Mouse (Mus musculus) CD4-positive naive resting alpha-beta T cell, adult 57 days (primary cell): ENCODE data around the gene Alox12b. TPM values are rescaled to one million over a fixed set of nuclear protein-coding genes. Genes with fewer than 3 reads are reported as not detected.

Source experiments
- total RNA-seq: library from RNA; stranded (reverse); gene quantifications from one replicate; pipeline ENCODE4 v1.2.4, GENCODE M21; 2023

Alox12b gene
- total RNA-seq, result not detected

GRCm38 (mm10) chr11:69156800-69157199 lies at the start of gene Alox12b:
Gene Alox12b (plus strand): TSS chr11:69156989.

GRCm38 (mm10) chr11:69120221-69121000 lies 36.4 kb upstream of the Alox12b start, which contains the start of gene Hes7:
Gene Hes7 (plus strand): TSS chr11:69120404.

GRCm38 (mm10) chr11:69122336-69122951 lies 34.3 kb upstream of the Alox12b start, which contains the start of gene 9130213A22Rik:
Gene 9130213A22Rik (minus strand): TSS chr11:69122589.

GRCm38 (mm10) chr11:69125852-69125918 lies 31.1 kb upstream of the Alox12b start, which contains the start of gene Aloxe3:
Gene Aloxe3 (plus strand): TSS chr11:69125896.

GRCm38 (mm10) chr11:69197743-69198142 lies 41.0 kb downstream of the Alox12b start, which contains the start of gene Alox8:
Gene Alox8 (minus strand): TSS chr11:69197843.

Other genes starting within 250 kb of the Alox12b start
- gene Odf4, start 229.9 kb upstream of the Alox12b start, total RNA-seq, result not detected
- 0.53 TPM for gene Arhgef15, start 199.5 kb upstream of the Alox12b start, total RNA-seq
- 1.4 TPM for gene Slc25a35, start 188.9 kb upstream of the Alox12b start, total RNA-seq
- gene Rangrf, start 181.8 kb upstream of the Alox12b start, total RNA-seq, result 9.9 TPM
- 21.7 TPM for gene Pfas, start 148.5 kb upstream of the Alox12b start, total RNA-seq
- 23.4 TPM for gene Ctc1, start 141.1 kb upstream of the Alox12b start, total RNA-seq
- gene Aurkb, start 111.3 kb upstream of the Alox12b start, total RNA-seq, result 1.6 TPM
- gene Borcs6, start 97.3 kb upstream of the Alox12b start, total RNA-seq, result 9.0 TPM
- not detected for gene Tmem107, start 86.2 kb upstream of the Alox12b start, total RNA-seq
- gene Vamp2, start 68.5 kb upstream of the Alox12b start, total RNA-seq, result 306 TPM
- gene Per1, start 61.8 kb upstream of the Alox12b start, total RNA-seq, result 568 TPM
- gene Hes7, start 36.6 kb upstream of the Alox12b start, total RNA-seq, result not detected
- gene 9130213A22Rik, start 34.4 kb upstream of the Alox12b start, total RNA-seq, result not detected
- 0.53 TPM for gene Aloxe3, start 31.1 kb upstream of the Alox12b start, total RNA-seq
- gene Alox8, start 40.9 kb downstream of the Alox12b start, total RNA-seq, result 0.89 TPM
- not detected for gene Gucy2e, start 80.0 kb downstream of the Alox12b start, total RNA-seq
- 11.5 TPM for gene Cntrob, start 166.8 kb downstream of the Alox12b start, total RNA-seq
- 20.6 TPM for gene Trappc1, start 167.0 kb downstream of the Alox12b start, total RNA-seq
- 2.5 TPM for gene Kcnab3, start 169.3 kb downstream of the Alox12b start, total RNA-seq
- 2.2 TPM for gene Rnf227, start 183.5 kb downstream of the Alox12b start, total RNA-seq
- gene Chd3, start 212.4 kb downstream of the Alox12b start, total RNA-seq, result 771 TPM
- gene Naa38, start 238.5 kb downstream of the Alox12b start, total RNA-seq, result 42.7 TPM
- gene Cyb5d1, start 238.6 kb downstream of the Alox12b start, total RNA-seq, result 39.3 TPM
- gene Tmem88, start 241.2 kb downstream of the Alox12b start, total RNA-seq, result 5.5 TPM